Mouse (Mus musculus): ENCODE measurements around the gene Invs.

DNA sequence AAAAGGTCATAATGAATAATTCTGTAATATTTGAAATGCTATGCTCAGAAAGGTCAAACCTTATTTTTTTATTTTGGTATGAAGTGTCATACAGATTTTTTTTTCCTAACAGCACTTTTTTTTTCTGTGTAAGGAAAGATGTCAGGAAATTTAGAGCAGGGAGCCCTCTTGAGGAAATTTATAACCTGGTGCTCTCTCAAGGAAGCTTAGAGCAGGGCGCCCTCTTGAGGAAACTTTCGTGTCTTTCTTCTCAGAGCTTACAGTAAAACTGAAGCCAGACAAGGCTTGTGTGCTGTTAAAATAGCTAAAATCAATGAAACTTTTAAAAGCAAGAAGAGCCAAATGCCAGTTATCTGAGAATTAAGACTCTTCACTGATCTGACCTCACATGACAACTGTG lies 101.4 kb downstream of the Invs start:
- TF ChIP-seq CTCF (conservative IDR thresholded peaks at IDR 0.05; ENCODE audit: low read length), result no peak
- TF ChIP-seq POU5F1 (IDR thresholded peaks at IDR 0.05; ENCODE audit: borderline replicate concordance, low read length), result no peak
